Mouse (Mus musculus): ENCODE measurements around the gene Fcgr3.
A peak's percentile ranks its signal among the peaks of the same experiment; 100 is the strongest.
"Not testable (repeated sequence)": the region's sequence is repeated elsewhere in the genome, so short reads cannot be mapped to it uniquely, and the experiment has no call there.

The Fcgr3 gene

GRCm38 (mm10) chr1:171085718-171086117 is 21.0 kb upstream of the Fcgr3 start:
- no peak for DNase-seq (ENCODE audit: low spot score)

GRCm38 (mm10) chr1:171081512-171082231 is 16.9 kb upstream of the Fcgr3 start:
- not testable (repeated sequence) for DNase-seq (ENCODE audit: low spot score)

DNA sequence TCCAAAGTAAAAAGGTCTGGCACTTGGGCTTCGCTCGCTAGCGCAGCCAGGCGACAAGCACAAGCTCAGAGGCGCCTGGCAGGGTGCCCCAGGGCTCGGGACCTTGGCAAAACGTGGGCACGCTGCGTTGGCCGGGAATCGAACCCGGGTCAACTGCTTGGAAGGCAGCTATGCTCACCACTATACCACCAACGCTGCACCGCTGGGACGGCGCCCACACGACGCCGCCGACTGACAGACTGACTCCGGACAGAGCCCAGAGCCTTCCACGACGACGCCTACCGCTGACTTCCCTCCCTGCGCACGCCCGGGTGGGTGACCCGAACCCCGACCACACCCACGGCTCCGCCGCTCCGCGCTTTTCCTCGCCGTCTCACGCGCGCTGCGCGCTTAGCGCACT is 15.1 kb upstream of the Fcgr3 start:
- not testable (repeated sequence) for DNase-seq (ENCODE audit: low spot score)

DNA sequence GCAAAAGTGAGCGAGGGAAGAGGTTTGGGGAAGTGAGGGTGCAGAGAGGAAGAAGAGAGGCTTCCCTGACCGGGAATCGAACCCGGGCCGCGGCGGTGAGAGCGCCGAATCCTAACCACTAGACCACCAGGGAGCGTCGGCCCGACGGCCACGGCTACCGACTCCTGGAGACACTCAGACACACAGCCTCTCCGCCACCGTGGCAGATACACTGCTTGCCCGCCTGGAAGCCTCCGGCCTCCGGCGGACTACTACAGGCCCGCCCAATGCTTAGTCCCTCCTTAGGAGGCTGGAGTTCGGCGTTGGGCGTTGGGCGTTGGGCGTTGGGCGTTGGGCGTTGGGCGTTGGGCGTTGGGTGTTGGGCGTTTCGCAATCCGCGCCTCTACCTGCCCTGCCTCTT is 14.6 kb upstream of the Fcgr3 start:
- not testable (repeated sequence) for DNase-seq (ENCODE audit: low spot score)

DNA sequence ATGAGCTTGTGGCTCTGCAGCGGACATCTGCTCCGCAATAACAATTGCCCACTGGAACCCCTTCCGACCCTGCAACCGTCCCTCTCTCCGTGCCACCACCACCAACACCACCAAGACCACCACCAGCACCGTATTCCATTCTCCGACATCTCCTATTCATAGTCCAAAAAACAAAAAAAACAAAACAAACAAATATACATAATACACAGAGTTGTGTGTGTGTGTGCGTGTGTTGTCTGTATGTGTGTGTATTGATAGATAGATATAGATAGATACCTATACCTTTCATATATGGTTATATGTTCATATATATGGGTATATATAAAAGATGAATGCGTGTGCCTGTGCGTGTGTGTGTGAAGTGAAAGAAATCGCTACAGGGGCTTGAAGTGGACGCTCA is 13.7 kb upstream of the Fcgr3 start:
- not testable (repeated sequence) for DNase-seq (ENCODE audit: low spot score)

- DNase-seq (ENCODE audit: low spot score): not testable (repeated sequence)
Observed at GRCm38 (mm10) chr1:171077955-171078354, 13.2 kb upstream of the Fcgr3 start.

DNA sequence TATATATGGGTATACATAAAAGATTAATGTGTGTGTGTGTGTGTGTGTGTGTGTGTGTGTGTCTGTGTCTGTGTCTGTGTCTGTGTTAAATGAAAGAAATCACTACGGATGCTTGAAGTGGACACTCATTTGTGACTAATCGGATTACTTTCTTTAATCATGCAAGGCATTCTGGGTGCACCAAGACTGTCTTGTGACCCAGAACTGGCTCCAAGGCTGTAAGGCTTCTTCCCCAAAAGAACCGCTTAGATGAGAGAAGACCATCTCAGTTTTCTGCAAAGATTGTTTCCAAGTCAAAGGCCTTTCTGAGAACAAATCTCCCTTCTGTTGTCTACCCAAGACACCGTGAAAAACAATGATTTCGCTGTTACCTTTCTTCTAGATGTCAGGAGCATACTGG is 12.5 kb upstream of the Fcgr3 start:
- DNase-seq (ENCODE audit: low spot score): not testable (repeated sequence)

DNA sequence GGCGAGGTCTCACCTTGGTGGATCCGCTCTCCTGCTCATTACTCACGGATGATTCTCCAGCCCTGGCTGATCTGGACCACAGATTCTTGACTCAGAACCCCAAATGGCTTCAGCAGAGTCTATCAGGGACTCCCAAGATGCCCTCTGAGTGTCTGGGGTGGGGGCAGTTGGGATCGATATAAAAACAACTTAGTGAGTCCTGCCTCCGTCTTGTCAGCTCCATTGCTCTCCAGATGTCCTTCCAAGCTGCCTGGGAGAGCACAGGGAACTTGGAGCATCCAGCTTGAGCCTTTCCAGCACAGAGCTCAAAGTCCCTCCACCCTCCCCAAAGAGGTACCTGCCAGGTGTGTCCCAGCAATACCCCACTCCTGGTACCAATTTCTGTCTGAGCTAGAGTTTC is 11.4 kb upstream of the Fcgr3 start:
- not testable (repeated sequence) for DNase-seq (ENCODE audit: low spot score)

DNA sequence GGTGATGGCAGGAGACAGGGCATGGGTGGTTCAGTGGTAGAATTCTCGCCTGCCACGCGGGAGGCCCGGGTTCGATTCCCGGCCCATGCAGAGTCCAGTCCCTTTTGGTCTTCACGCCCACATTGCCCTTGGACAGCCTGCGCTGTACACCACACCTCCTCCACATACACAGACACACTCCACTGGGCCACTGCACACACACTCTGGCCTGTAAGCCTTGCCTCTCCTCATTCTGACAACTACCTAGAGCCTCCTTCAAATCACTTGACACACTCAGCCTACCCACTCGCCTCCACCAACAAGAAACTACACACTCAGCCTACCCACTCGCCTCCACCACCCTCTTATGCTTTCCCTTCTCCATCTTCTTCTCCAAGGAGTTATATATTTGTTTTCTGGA is 9.5 kb upstream of the Fcgr3 start:
- peak; percentile 77 for DNase-seq (ENCODE audit: low spot score)

DNA sequence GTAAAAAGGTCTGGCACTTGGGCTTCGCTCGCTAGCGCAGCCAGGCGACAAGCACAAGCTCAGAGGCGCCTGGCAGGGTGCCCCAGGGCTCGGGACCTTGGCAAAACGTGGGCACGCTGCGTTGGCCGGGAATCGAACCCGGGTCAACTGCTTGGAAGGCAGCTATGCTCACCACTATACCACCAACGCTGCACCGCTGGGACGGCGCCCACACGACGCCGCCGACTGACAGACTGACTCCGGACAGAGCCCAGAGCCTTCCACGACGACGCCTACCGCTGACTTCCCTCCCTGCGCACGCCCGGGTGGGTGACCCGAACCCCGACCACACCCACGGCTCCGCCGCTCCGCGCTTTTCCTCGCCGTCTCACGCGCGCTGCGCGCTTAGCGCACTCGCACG is 7.5 kb upstream of the Fcgr3 start:
- not testable (repeated sequence) for DNase-seq (ENCODE audit: low spot score)

DNA sequence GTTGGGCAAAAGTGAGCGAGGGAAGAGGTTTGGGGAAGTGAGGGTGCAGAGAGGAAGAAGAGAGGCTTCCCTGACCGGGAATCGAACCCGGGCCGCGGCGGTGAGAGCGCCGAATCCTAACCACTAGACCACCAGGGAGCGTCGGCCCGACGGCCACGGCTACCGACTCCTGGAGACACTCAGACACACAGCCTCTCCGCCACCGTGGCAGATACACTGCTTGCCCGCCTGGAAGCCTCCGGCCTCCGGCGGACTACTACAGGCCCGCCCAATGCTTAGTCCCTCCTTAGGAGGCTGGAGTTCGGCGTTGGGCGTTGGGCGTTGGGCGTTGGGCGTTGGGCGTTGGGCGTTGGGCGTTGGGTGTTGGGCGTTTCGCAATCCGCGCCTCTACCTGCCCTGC is 7.0 kb upstream of the Fcgr3 start:
- DNase-seq (ENCODE audit: low spot score): not testable (repeated sequence)

- DNase-seq (ENCODE audit: low spot score): not testable (repeated sequence)
Observed at GRCm38 (mm10) chr1:171070879-171071278, 6.1 kb upstream of the Fcgr3 start.

DNA sequence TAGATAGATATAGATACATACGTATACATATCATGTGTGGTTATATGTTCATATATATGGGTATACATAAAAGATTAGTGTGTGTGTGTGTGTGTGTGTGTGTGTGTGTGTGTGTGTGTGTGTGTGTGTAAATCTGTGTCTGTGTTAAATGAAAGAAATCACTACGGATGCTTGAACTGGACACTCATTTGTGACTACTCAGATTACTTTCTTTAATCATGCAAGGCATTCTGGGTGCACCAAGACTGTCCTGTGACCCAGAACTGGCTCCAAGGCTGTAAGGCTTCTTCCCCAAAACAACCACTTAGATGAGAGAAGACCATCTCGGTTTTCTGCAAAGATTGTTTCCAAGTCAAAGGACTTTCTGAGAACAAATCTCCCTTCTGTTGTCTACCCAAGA is 4.8 kb upstream of the Fcgr3 start:
- not testable (repeated sequence) for DNase-seq (ENCODE audit: low spot score)

DNA sequence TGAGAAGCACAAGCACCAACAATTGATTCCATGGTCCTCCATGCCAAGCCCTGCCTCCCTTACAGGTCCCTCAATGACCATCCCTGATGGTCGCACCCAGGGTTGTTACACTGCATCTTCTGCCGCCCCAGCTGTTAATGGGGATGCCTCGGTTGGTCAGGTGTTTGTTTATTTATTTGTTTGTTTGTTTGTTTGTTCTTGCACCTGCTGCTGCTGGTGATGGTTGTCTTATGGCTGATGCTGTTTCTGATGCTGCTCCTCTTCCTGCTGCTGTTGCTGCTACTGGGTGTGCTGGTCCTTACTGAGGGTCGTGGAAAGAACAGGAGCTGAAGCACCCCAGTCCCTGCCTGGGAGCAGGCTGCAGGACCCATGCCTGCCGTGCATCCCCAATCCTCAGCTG is 3.2 kb upstream of the Fcgr3 start:
- not testable (repeated sequence) for DNase-seq (ENCODE audit: low spot score)

GRCm38 (mm10) chr1:171066583-171066982 is 1.8 kb upstream of the Fcgr3 start:
- not testable (repeated sequence) for DNase-seq (ENCODE audit: low spot score)

DNA sequence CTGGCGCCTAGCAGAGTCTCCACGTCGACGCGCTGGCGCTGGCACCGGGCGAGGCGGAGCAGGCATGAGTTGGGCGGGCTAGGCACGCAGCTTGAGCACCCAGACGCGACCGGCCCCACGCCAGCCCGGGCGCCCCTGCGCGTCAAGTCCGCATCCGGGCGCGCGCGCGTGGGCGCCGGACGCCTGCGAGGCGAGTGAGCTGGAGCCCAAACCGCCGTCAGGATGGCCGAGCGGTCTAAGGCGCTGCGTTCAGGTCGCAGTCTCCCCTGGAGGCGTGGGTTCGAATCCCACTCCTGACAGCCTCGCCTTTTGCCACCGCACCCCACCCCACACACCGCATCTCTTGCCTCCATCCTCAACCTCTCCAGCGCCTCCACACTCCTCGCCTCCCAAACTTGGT is 1.0 kb upstream of the Fcgr3 start:
- not testable (repeated sequence) for DNase-seq (ENCODE audit: low spot score)

- not testable (repeated sequence) for DNase-seq (ENCODE audit: low spot score)
Observed at GRCm38 (mm10) chr1:171065243-171065587, 480 bp upstream of the Fcgr3 start.

DNA sequence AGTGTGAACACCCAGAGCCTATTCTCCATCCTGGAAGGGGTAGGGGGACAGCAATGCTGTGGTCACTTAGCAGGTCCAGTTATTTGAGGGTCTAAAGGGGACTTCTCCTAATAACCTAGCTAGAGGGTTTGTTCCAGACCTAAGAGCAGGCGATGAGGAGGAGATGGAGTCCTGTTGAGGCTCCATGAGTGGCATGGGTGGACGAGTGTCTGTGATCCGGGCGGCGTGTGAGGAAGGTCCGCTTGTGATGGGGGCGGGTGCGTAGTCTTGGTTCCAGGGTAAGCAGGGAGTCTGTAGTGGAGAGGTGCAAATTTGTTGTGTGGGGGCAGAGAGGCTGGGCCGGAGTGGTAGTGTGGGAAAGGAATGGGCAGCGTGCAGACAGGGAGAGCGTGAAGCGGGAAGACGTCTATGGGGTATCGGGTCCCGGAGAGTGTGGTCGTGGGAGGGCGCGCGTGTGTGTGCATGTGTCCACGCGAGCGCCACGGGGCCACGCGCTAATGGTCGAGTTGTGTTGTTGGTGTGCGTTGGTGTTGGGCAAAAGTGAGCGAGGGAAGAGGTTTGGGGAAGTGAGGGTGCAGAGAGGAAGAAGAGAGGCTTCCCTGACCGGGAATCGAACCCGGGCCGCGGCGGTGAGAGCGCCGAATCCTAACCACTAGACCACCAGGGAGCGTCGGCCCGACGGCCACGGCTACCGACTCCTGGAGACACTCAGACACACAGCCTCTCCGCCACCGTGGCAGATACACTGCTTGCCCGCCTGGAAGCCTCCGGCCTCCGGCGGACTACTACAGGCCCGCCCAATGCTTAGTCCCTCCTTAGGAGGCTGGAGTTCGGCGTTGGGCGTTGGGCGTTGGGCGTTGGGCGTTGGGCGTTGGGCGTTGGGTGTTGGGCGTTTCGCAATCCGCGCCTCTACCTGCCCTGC is 905 bp downstream of the Fcgr3 start:
- not testable (repeated sequence) for DNase-seq (ENCODE audit: low spot score)

GRCm38 (mm10) chr1:171061566-171061965 is 3.2 kb downstream of the Fcgr3 start:
- DNase-seq (ENCODE audit: low spot score): no peak

DNA sequence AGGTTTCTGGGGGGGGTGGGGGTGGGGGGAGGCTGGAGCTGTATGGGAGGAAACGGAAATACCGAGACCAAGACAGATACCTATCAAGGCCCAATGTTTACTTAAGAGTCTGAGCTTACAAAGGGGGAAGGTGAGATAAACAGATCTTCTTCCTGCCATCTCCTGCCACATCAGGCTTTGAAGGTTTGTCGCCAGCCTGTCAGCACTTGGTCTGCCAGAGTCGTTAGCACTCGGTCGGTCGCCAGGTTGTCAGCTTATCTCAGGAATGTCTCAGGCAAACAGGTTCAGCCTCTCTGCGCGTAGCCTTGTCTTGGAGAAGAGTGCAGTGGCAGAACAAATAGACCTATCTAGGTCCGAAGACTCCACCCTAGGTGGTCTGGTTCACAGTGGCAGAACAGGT is 4.3 kb downstream of the Fcgr3 start:
- no peak for DNase-seq (ENCODE audit: low spot score)

DNA sequence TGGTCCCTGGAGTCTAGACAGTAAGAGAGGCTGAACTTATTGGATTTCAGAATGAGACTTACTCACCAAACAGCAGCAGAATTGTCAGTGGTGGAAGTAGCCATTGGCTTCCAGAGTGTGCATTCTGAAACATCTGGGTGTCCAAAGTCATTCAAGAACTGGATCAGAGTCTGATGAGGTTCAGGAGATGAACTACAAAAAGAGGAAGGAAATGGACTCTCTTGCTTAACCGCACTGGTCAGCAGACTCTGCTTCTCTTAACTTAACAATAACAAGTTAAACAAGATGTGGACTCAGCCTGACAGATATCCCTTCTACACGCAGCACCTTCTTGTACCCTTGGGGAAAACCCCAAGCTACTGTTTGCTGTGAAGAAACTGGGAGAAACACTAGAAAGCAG is 5.5 kb downstream of the Fcgr3 start:
- no peak for DNase-seq (ENCODE audit: low spot score)

- DNase-seq (ENCODE audit: low spot score): no peak
Observed at GRCm38 (mm10) chr1:171057253-171057652, 7.5 kb downstream of the Fcgr3 start.

- no peak for DNase-seq (ENCODE audit: low spot score)
Observed at GRCm38 (mm10) chr1:171053305-171053704, 11.4 kb downstream of the Fcgr3 start.
